Mouse (Mus musculus) lung, postnatal 0 days (tissue): ENCODE measurements around the gene Mcoln2.

Source experiments
- CTCF ChIP-seq: IDR thresholded peaks from 2 replicates; pipeline ENCODE4 v1.5.1; 2016; ENCODE audit warnings: antibody characterized with exemption, mild to moderate bottlenecking
- EP300 ChIP-seq: IDR thresholded peaks from 2 replicates; pipeline ENCODE4 v1.6.1; 2016; ENCODE audit warnings: antibody characterized with exemption, mild to moderate bottlenecking, control low read depth

DNA sequence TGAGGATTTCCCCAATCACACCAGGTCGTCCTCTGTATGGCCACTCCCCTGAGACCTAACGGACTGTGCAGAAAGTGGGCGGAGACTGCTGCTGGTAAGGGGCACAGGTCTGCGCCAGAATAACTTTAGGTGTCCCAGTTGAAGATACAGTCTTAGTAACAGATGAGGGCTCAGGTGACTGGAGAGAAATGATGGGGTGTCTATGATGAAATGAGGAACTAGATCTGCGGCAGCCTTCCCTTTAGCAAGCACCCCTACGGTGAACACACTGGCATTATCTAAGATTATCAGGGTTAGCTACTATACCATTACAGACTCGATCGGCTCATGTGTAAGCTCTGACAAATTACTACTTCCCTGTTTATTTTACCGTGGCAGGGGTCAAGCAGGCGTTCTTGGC, 84.9 kb downstream of the Mcoln2 start:
- TF ChIP-seq EP300, result no peak
- TF ChIP-seq CTCF, result no peak
